ENCODE assay signal across 16 mouse cellular contexts in the genomic region with DNA sequence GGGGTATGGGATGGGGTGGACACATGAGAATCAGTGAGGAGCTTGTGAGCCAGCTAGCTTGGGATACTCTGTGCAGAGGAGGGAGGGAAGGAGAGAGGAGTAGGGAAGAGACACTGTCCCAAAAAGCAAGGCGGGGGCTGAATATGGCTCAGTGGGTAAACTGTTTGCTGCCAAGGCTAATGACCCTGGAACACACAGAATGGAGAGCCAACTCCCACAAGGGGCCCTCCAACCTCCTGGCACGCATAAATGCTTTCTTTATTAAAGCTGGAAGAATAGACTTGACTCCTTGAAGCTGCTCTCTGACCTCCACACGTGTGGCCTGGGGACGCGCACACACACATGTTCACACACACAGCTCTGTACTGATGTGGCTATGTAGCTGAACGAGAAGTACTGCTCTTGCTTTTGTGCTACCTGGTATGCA. TPM values are rescaled to one million over a fixed set of nuclear protein-coding genes. Genes with fewer than 3 reads are reported as not detected.
DNase-seq lines count a peak whose midpoint lies in the region; ATAC-seq and TF ChIP-seq lines count a peak whose summit lies in the region.
"Had no signal": no experiment of that assay in that cellular context is flagged by ENCODE, and none has a peak within 500 bp of the region (broad histone marks: within the 10 kb centered on the region; RNA-seq: fewer than 3 reads in every experiment).

No protein-coding gene starts in this region.

- no peaks in the 10 kb centered on the region for H3K27me3 ChIP-seq in cerebellum, adult 2 months (ENCODE audit: control insufficient read depth, insufficient read depth, low read length)
- no peaks in the 10 kb centered on the region for H3K27me3 ChIP-seq in hindbrain, embryonic 15.5 days
- no peaks in the 10 kb centered on the region for H3K27me3 ChIP-seq in hindbrain, embryonic 12.5 days
- no peaks in the 10 kb centered on the region for H3K27me3 ChIP-seq in embryonic facial prominence, embryonic 13.5 days
- H3K27me3 ChIP-seq in limb, embryonic 13.5 days = no peaks in the 10 kb centered on the region
- H3K27me3 ChIP-seq in kidney, embryonic 14.5 days (ENCODE audit: control insufficient read depth, insufficient read depth, low read length) = no peaks in the 10 kb centered on the region
- H3K27me3 ChIP-seq: liver, embryonic 12.5 days had no signal

- DNase-seq in cerebellum, postnatal 10 days = peak; percentile 4 to 36
- no peak for DNase-seq in cerebellum, adult 2 months
- no peak for DNase-seq in embryo, embryonic 11 days
- DNase-seq: cerebellum, adult 9-10 months; kidney, postnatal 4 days; lung, postnatal 14 days; thymus, postnatal 36 days had no signal

- no peak for TF ChIP-seq POLR2A in cerebellum, adult 2 months (IDR thresholded peaks at IDR 0.05; ENCODE audit: borderline replicate concordance, insufficient read depth, low read length)

- H3K9me3 ChIP-seq in hindbrain, embryonic 15.5 days = no peaks in the 10 kb centered on the region
- no peaks in the 10 kb centered on the region for H3K9me3 ChIP-seq in hindbrain, embryonic 12.5 days (replicated peaks)
- H3K9me3 ChIP-seq in embryonic facial prominence, embryonic 13.5 days = no peaks in the 10 kb centered on the region
- no peaks in the 10 kb centered on the region for H3K9me3 ChIP-seq in limb, embryonic 13.5 days
- no peaks in the 10 kb centered on the region for H3K9me3 ChIP-seq in kidney, embryonic 14.5 days (ENCODE audit: control insufficient read depth, low read length)
- H3K9me3 ChIP-seq: liver, embryonic 12.5 days had no signal

- no peak for TF ChIP-seq CTCF in cerebellum, adult 2 months (IDR thresholded peaks at IDR 0.05; ENCODE audit: borderline replicate concordance, insufficient read depth, low read depth, low read length)

- H3K4me2 ChIP-seq in hindbrain, embryonic 15.5 days = no peak overlapping the region
- H3K4me2 ChIP-seq in hindbrain, embryonic 12.5 days (replicated peaks) = no peak overlapping the region
- peak overlapping the region; percentile 19; the same call in 1 of the 2 replicates for H3K4me2 ChIP-seq in embryonic facial prominence, embryonic 13.5 days
- H3K4me2 ChIP-seq in limb, embryonic 13.5 days (replicated peaks) = no peak overlapping the region
- no peak overlapping the region for H3K4me2 ChIP-seq in kidney, embryonic 14.5 days (replicated peaks; ENCODE audit: low read depth, low read length)
- H3K4me2 ChIP-seq: liver, embryonic 12.5 days had no signal

- H3K4me1 ChIP-seq in cerebellum, adult 2 months (ENCODE audit: control insufficient read depth, insufficient read depth, low read length) = no peaks in the 10 kb centered on the region
- no peaks in the 10 kb centered on the region for H3K4me1 ChIP-seq in hindbrain, embryonic 15.5 days (replicated peaks)
- H3K4me1 ChIP-seq in hindbrain, embryonic 12.5 days = no peaks in the 10 kb centered on the region
- peaks cover 24% of the 10 kb centered on the region for H3K4me1 ChIP-seq in embryonic facial prominence, embryonic 13.5 days
- H3K4me1 ChIP-seq in limb, embryonic 13.5 days = peaks cover 23% of the 10 kb centered on the region
- H3K4me1 ChIP-seq in kidney, embryonic 14.5 days (ENCODE audit: control insufficient read depth, insufficient read depth, low read length) = no peaks in the 10 kb centered on the region
- H3K4me1 ChIP-seq: liver, embryonic 12.5 days had no signal

- H3K27ac ChIP-seq in cerebellum, adult 2 months (ENCODE audit: insufficient read depth, low read length) = no peak overlapping the region
- H3K27ac ChIP-seq in hindbrain, embryonic 15.5 days (replicated peaks) = no peak overlapping the region
- H3K27ac ChIP-seq in hindbrain, embryonic 12.5 days = no peak overlapping the region
- H3K27ac ChIP-seq in embryonic facial prominence, embryonic 13.5 days = peak overlapping the region; percentile 82
- H3K27ac ChIP-seq in limb, embryonic 13.5 days = peak overlapping the region; percentile 77
- H3K27ac ChIP-seq in kidney, embryonic 14.5 days (ENCODE audit: low read depth, low read length) = no peak overlapping the region
- H3K27ac ChIP-seq: liver, embryonic 12.5 days had no signal

- peaks cover 10% of the 10 kb centered on the region; the same call in 1 of the 2 replicates for H3K36me3 ChIP-seq in hindbrain, embryonic 15.5 days
- H3K36me3 ChIP-seq in hindbrain, embryonic 12.5 days = peaks cover 49% of the 10 kb centered on the region
- peaks cover 52% of the 10 kb centered on the region for H3K36me3 ChIP-seq in embryonic facial prominence, embryonic 13.5 days
- H3K36me3 ChIP-seq in limb, embryonic 13.5 days = peaks cover 58% of the 10 kb centered on the region
- H3K36me3 ChIP-seq in kidney, embryonic 14.5 days (ENCODE audit: control insufficient read depth, insufficient read depth, low read length) = peaks cover 49% of the 10 kb centered on the region

- 20% methylated on average over 6 of the region's 6 CpGs for WGBS in cerebellum, adult 2 months
- 46% methylated on average over 6 of the region's 6 CpGs for WGBS in hindbrain, embryonic 15.5 days
- 61% methylated on average over 6 of the region's 6 CpGs for WGBS in hindbrain, embryonic 12.5 days
- WGBS in embryonic facial prominence, embryonic 13.5 days = 52% methylated on average over 6 of the region's 6 CpGs
- 46% methylated on average over 6 of the region's 6 CpGs for WGBS in limb, embryonic 13.5 days
- WGBS in kidney, embryonic 14.5 days = 82% methylated on average over 6 of the region's 6 CpGs

- H3K9ac ChIP-seq in hindbrain, embryonic 15.5 days = no peak overlapping the region
- no peak overlapping the region for H3K9ac ChIP-seq in hindbrain, embryonic 12.5 days
- H3K9ac ChIP-seq in embryonic facial prominence, embryonic 13.5 days = no peak overlapping the region
- H3K9ac ChIP-seq in limb, embryonic 13.5 days = no peak overlapping the region
- H3K9ac ChIP-seq in kidney, embryonic 14.5 days (ENCODE audit: low read depth, low read length) = no peak overlapping the region
- H3K9ac ChIP-seq: liver, embryonic 12.5 days had no signal

- no peak overlapping the region for H3K4me3 ChIP-seq in cerebellum, adult 2 months (replicated peaks; ENCODE audit: insufficient read depth, low read depth, low read length)
- H3K4me3 ChIP-seq in hindbrain, embryonic 15.5 days = no peak overlapping the region
- H3K4me3 ChIP-seq in hindbrain, embryonic 12.5 days = no peak overlapping the region
- H3K4me3 ChIP-seq in embryonic facial prominence, embryonic 13.5 days = no peak overlapping the region
- H3K4me3 ChIP-seq in limb, embryonic 13.5 days = no peak overlapping the region
- no peak overlapping the region for H3K4me3 ChIP-seq in kidney, embryonic 14.5 days (ENCODE audit: low read length)
- H3K4me3 ChIP-seq: liver, embryonic 12.5 days had no signal

- peak; percentile 65; the same call in 1 of the 2 replicates for ATAC-seq in hindbrain, embryonic 15.5 days (ENCODE audit: low FRiP score, low read depth)
- no peak for ATAC-seq in hindbrain, embryonic 12.5 days (ENCODE audit: low FRiP score)
- ATAC-seq in embryonic facial prominence, embryonic 13.5 days (ENCODE audit: insufficient number of reproducible peaks, insufficient read depth, low FRiP score, low TSS enrichment, low read depth) = no peak
- ATAC-seq in limb, embryonic 13.5 days (ENCODE audit: low FRiP score, low read depth) = peak; percentile 84
- ATAC-seq in kidney, embryonic 14.5 days (ENCODE audit: low FRiP score, low TSS enrichment) = no peak
- ATAC-seq: intestine, embryonic 16.5 days; liver, embryonic 12.5 days had no signal

RNA-seq across cellular contexts. Expression of gene Gpsm2, which starts 33.1 kb away (rescaled TPM):
- polyA plus RNA-seq in cerebellum, adult 2 months (2012; rRNA removed) = 7.8 and 9.3 TPM in 2 replicates
- polyA plus RNA-seq in hindbrain, embryonic 15.5 days (2015; fragmentation: Nextera tagmentation; extraction: Ambion mirVana) = 20.2 and 22.6 TPM in 2 replicates
- polyA plus RNA-seq in hindbrain, embryonic 12.5 days (2016; fragmentation: Nextera tagmentation; extraction: Ambion mirVana) = 66.5 and 68.0 TPM in 2 replicates
- polyA plus RNA-seq in embryonic facial prominence, embryonic 13.5 days (2015; fragmentation: Nextera tagmentation; extraction: Ambion mirVana) = 64.9 and 71.8 TPM in 2 replicates
- 96.7 and 103 TPM in 2 replicates for polyA plus RNA-seq in limb, embryonic 13.5 days (2015; fragmentation: Nextera tagmentation; extraction: Ambion mirVana)
- polyA plus RNA-seq in kidney, embryonic 14.5 days (2014; fragmentation: Nextera tagmentation; extraction: Ambion mirVana) = 25.3 and 52.4 TPM in 2 replicates

RNA-seq across cellular contexts. Expression of gene Clcc1, which starts 35.3 kb away (rescaled TPM):
- polyA plus RNA-seq in cerebellum, adult 2 months (2012; rRNA removed) = 47.2 and 52.2 TPM in 2 replicates
- 36.5 and 42.0 TPM in 2 replicates for polyA plus RNA-seq in hindbrain, embryonic 15.5 days (2015; fragmentation: Nextera tagmentation; extraction: Ambion mirVana)
- 59.2 and 62.8 TPM in 2 replicates for polyA plus RNA-seq in hindbrain, embryonic 12.5 days (2016; fragmentation: Nextera tagmentation; extraction: Ambion mirVana)
- polyA plus RNA-seq in embryonic facial prominence, embryonic 13.5 days (2015; fragmentation: Nextera tagmentation; extraction: Ambion mirVana) = 104 and 111 TPM in 2 replicates
- polyA plus RNA-seq in limb, embryonic 13.5 days (2015; fragmentation: Nextera tagmentation; extraction: Ambion mirVana) = 88.4 and 91.0 TPM in 2 replicates
- 46.5 and 64.3 TPM in 2 replicates for polyA plus RNA-seq in kidney, embryonic 14.5 days (2014; fragmentation: Nextera tagmentation; extraction: Ambion mirVana)

RNA-seq across cellular contexts. Expression of gene Aknad1, which starts 50.4 kb away (rescaled TPM):
- polyA plus RNA-seq in cerebellum, adult 2 months (2012; rRNA removed) = not detected in 2 replicates
- polyA plus RNA-seq in hindbrain, embryonic 15.5 days (2015; fragmentation: Nextera tagmentation; extraction: Ambion mirVana) = not detected in 2 replicates
- polyA plus RNA-seq in hindbrain, embryonic 12.5 days (2016; fragmentation: Nextera tagmentation; extraction: Ambion mirVana) = 0.25 and 0.40 TPM in 2 replicates
- 0.28 and 0.29 TPM in 2 replicates for polyA plus RNA-seq in embryonic facial prominence, embryonic 13.5 days (2015; fragmentation: Nextera tagmentation; extraction: Ambion mirVana)
- polyA plus RNA-seq in limb, embryonic 13.5 days (2015; fragmentation: Nextera tagmentation; extraction: Ambion mirVana) = 1.8 TPM in 2 replicates
- polyA plus RNA-seq in kidney, embryonic 14.5 days (2014; fragmentation: Nextera tagmentation; extraction: Ambion mirVana) = 0.14 TPM in 1 of 2 replicates, not detected in the other
- polyA plus RNA-seq: heart, postnatal 0 days; neural tube, embryonic 14.5 days had no signal

Comparison
In these comparisons a context has a peak if more than half of its experiments do, and no peak if none do; other contexts are left out.
1. DNase-seq: peak in cerebellum, postnatal 10 days (2 of 2); none in cerebellum, adult 2 months (0 of 2) and embryo, embryonic 11 days (single experiment).
2. ATAC-seq: peak in hindbrain, embryonic 15.5 days (single experiment) and limb, embryonic 13.5 days (single experiment); none in hindbrain, embryonic 12.5 days (single experiment), embryonic facial prominence, embryonic 13.5 days (single experiment) and kidney, embryonic 14.5 days (single experiment).
3. H3K27ac ChIP-seq: peak in embryonic facial prominence, embryonic 13.5 days (single experiment) and limb, embryonic 13.5 days (single experiment); none in cerebellum, adult 2 months (single experiment), hindbrain, embryonic 15.5 days (single experiment), hindbrain, embryonic 12.5 days (single experiment) and kidney, embryonic 14.5 days (single experiment).